Mouse (Mus musculus) liver, postnatal 0 days (tissue): ENCODE measurements around the gene Aasdhppt. TPM values are rescaled to one million over a fixed set of nuclear protein-coding genes. Genes with fewer than 3 reads are reported as not detected.

Source experiments
- ATAC-seq: fragments of 200-750 bp; cut with Nextera tagmentation; 2 replicates; pipeline ENCODE4 v1.8.0; 2017; ENCODE audit warnings: mild to moderate bottlenecking, moderate library complexity
- DNase-seq: peaks from one replicate; pipeline ENCODE4 v3.0.0-alpha.2; 2016
- H3K27ac ChIP-seq: fragments of 300-500 bp; sonication (generic); 2 replicates; pipeline ENCODE4 v1.5.1; 2014; ENCODE audit warnings: antibody characterized with exemption, moderate library complexity, mild to moderate bottlenecking, low read depth
- H3K27me3 ChIP-seq: fragments of 300-500 bp; sonication (generic); 2 replicates; pipeline ENCODE4 v1.6.1; 2014; ENCODE audit warnings: low read length, control low read depth, mixed read lengths; ENCODE audit not compliant: insufficient read depth
- H3K36me3 ChIP-seq: fragments of 300-500 bp; sonication (generic); replicated peaks from 2 replicates; pipeline ENCODE4 v1.6.1; 2014; ENCODE audit warnings: mild to moderate bottlenecking, control low read depth, low read length, moderate library complexity, mixed read lengths; ENCODE audit not compliant: insufficient read depth
- H3K4me1 ChIP-seq: fragments of 300-500 bp; sonication (generic); 2 replicates; pipeline ENCODE4 v1.6.1; 2014; ENCODE audit warnings: antibody characterized with exemption, mild to moderate bottlenecking, control low read depth; ENCODE audit not compliant: insufficient read depth
- H3K4me2 ChIP-seq: fragments of 300-500 bp; sonication (generic); 2 replicates; pipeline ENCODE4 v1.6.1; 2014; ENCODE audit warnings: low read depth, mild to moderate bottlenecking, low read length, moderate library complexity, mixed read lengths
- H3K4me3 ChIP-seq: fragments of 300-500 bp; sonication (generic); 2 replicates; pipeline ENCODE4 v1.5.1; 2014; ENCODE audit warnings: low read depth, low read length
- H3K9ac ChIP-seq: fragments of 300-500 bp; sonication (generic); replicated peaks from 2 replicates; pipeline ENCODE4 v1.6.1; 2014; ENCODE audit warnings: mild to moderate bottlenecking, moderate library complexity
- H3K9me3 ChIP-seq: fragments of 300-500 bp; sonication (generic); 2 replicates; pipeline ENCODE4 v1.6.1; 2016; ENCODE audit warnings: mild to moderate bottlenecking, control low read depth, low read length, mixed read lengths
- CTCF ChIP-seq: sonication (generic); IDR thresholded peaks from 2 replicates; pipeline ENCODE4 v1.5.1; 2016; ENCODE audit warnings: antibody characterized with exemption, low read depth
- EP300 ChIP-seq: IDR thresholded peaks from 2 replicates; pipeline ENCODE4 v1.6.1; 2016; ENCODE audit warnings: antibody characterized with exemption, low read depth, mild to moderate bottlenecking
- WGBS: fragments of 180-500 bp; shearing (Covaris S2); extraction: QIAGEN DNeasy Blood & Tissue Kit; methylation state at CpG from one replicate; pipeline ENCODE4 v1.1.7; 2014; ENCODE audit not compliant: insufficient replicate concordance; 5-methylcytosine and 5-hydroxymethylcytosine counted together
- polyA plus RNA-seq: library from polyadenylated mRNA; unstranded; fragments of >200 nt; fragmentation: Nextera tagmentation; extraction: Ambion mirVana; gene quantifications from 2 replicates; pipeline ENCODE4 v1.2.1, GENCODE M21; 2015

Gene Aasdhppt
- polyA plus RNA-seq, 1 experiment from 2014 or later, result 22.8 TPM

DNA sequence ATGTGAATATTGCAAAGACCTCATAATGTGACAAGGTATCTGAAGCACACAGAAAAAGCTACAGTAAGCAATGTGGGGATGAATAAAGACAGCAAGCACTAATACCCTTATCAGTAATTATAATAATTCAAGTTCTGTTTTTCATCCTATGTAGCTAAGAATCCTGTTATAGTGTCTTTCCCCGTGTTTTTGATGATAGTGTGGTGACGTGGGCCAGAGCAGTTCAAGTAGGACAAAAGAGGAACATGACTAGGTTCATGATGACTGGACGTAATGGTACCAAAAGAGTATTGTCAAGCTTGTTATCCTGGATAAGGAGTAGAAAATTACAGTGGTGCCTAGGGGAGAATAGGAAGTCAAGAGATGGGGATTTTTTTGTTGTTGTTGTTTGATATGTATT lies 1.4 kb upstream of the Aasdhppt start:
- H3K4me3 ChIP-seq, result peak overlapping the region; percentile 69
- H3K9ac ChIP-seq, result peak overlapping the region; percentile 75
- ATAC-seq, result no peak
- WGBS, result 37% methylated on average over 3 of the region's 3 CpGs
- no peak for TF ChIP-seq EP300
- TF ChIP-seq CTCF, result no peak
- no peaks in the 10 kb centered on the region for H3K27me3 ChIP-seq
- H3K4me1 ChIP-seq, result 0 out of 2 replicates have a peak, but pooled peaks cover 8% of the 10 kb centered on the region
- no peak for DNase-seq
- H3K4me2 ChIP-seq, result peak overlapping the region; percentile 87
- no peaks in the 10 kb centered on the region for H3K9me3 ChIP-seq
- no peak overlapping the region for H3K27ac ChIP-seq
- no peaks in the 10 kb centered on the region for H3K36me3 ChIP-seq

DNA sequence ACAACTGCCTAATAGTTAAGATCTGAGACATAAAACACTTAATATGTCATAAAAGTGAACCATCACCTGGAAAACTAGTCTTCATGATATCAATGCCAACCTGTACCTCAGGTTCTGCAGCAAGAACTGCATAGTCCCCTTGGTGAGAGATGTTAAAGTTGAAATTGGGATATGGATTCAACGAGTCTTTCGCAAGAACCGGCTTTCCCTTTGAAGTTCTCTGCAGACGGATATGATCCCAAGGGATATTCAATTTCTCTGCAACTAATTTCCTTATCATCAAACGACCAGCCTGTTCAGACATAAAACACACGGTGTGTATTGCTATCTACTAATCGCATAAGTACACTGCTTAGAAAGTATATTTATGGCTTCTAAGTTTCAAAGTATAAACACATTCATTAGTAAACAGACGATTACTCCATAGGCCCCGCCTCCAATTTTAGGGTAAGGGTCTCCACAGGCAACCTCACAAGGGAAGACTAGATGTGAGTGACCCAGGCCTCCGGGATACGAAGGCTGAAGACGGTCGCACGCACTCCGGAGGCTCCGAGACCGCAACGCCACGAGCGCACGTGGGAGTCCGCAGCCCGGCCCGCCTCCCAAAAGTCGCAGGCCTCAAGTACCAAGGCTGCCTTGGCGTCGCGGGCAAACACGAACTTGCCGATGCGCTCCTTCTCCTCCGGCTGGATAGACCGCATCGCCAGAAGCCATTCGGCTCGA lies 482 bp downstream of the Aasdhppt start:
- 1% methylated on average over 36 of the region's 36 CpGs for WGBS
- Histone ChIP-seq H3K27me3 (no peaks in the 10 kb centered on the region), H3K4me1 (0 out of 2 replicates have a peak, but pooled peaks cover 8% of the 10 kb centered on the region), H3K4me3 (peak overlapping the region; percentile 69), H3K36me3 (no peaks in the 10 kb centered on the region), H3K27ac (peak overlapping the region; percentile 84), H3K9me3 (no peaks in the 10 kb centered on the region), H3K9ac (peak overlapping the region; percentile 72), H3K4me2 (peak overlapping the region; percentile 87)
- ATAC-seq (peak; percentile 49), DNase-seq (peak; percentile 28)
- TF ChIP-seq EP300 (no peak), CTCF (no peak)

DNA sequence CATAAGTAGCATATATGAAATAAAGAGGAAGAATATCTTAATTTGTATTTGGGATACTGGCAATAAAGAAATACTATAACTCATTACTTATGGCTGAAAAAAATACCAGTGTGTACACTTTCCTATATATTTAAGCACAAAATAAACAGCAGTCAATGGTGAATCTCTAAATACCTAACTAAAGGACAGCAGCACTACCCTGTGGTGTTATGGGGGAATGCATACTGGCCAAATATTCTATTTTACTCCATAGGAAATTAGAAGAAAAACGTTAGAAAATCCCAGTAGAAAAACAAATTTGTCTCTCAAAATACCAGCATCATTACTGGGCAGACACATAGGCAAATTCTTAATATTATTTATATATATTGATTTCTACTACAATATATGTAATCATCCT lies 4.4 kb downstream of the Aasdhppt start:
- 0 out of 2 replicates have a peak, but pooled peaks cover 4% of the 10 kb centered on the region for H3K36me3 ChIP-seq
- DNase-seq (no peak), ATAC-seq (no peak)
- H3K27ac ChIP-seq, result no peak overlapping the region
- no peaks in the 10 kb centered on the region for H3K9me3 ChIP-seq
- peak; percentile 33; the same call in 1 of the 2 replicates for TF ChIP-seq CTCF
- TF ChIP-seq EP300, result no peak
- no peaks in the 10 kb centered on the region for H3K27me3 ChIP-seq
- H3K4me2 ChIP-seq, result no peak overlapping the region
- WGBS, result 52% methylated on average over 1 of the region's 1 CpGs
- no peak overlapping the region for H3K9ac ChIP-seq
- no peak overlapping the region for H3K4me3 ChIP-seq
- peaks cover 3% of the 10 kb centered on the region for H3K4me1 ChIP-seq

DNA sequence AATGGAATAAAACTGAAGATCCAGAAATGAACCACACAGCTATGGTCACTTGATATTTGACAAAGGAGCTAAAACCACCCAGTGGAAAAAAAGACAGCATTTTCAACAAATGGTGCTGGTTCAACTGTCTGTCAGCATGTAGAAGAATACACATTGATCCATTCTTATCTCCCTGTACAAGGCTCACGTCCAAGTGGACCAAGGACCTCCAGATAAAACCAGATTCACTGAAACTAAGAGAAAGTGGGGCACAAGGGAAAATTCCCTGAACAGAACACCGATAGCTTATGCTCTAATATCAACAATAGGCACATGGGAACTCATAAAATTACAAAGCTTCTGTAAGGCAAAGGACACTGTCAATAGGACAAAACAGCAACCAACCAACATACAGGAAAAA lies 8.8 kb downstream of the Aasdhppt start:
- DNase-seq, result no peak
- peaks cover 3% of the 10 kb centered on the region for H3K4me1 ChIP-seq

DNA sequence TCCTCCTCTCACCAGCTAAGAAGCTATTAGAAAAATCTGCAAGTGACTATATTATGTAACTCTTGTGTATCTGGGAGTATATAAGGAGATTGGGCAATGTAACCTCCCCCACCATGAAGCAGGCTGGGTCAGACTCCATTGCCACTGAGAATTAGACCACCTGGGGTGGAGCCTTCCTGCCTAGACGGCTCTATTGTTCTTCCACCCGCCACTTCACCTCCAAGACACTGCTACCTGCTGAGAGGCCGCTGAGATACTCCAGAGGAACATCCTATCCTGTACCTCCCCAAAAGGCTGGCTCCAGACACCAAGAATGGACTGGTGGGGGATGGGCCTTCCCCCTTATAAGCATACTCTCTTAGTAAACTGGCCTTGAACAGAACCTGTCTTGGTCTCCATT lies 25.4 kb downstream of the Aasdhppt start:
- 0 out of 2 replicates have a peak, but pooled peaks cover 2% of the 10 kb centered on the region for H3K36me3 ChIP-seq
- H3K4me2 ChIP-seq, result no peak overlapping the region
- H3K9me3 ChIP-seq, result no peaks in the 10 kb centered on the region
- no peak for ATAC-seq
- no peak overlapping the region for H3K27ac ChIP-seq
- WGBS, result 62% methylated on average over 3 of the region's 3 CpGs
- no peak overlapping the region for H3K4me3 ChIP-seq
- H3K27me3 ChIP-seq, result no peaks in the 10 kb centered on the region
- DNase-seq, result no peak
- no peak for TF ChIP-seq CTCF
- TF ChIP-seq EP300, result no peak
- no peak overlapping the region for H3K9ac ChIP-seq
- H3K4me1 ChIP-seq, result no peaks in the 10 kb centered on the region

More for the DNA sequence above, 8.8 kb downstream of the Aasdhppt start:
- Histone ChIP-seq H3K27ac (0 out of 2 replicates have a peak overlapping the region, but pooled peaks have one; percentile 2), H3K36me3 (peaks cover 5% of the 10 kb centered on the region; the same call in 1 of the 2 replicates), H3K4me3 (no peak overlapping the region), H3K27me3 (no peaks in the 10 kb centered on the region), H3K9ac (no peak overlapping the region), H3K9me3 (no peaks in the 10 kb centered on the region), H3K4me2 (no peak overlapping the region)
- TF ChIP-seq EP300 (no peak), CTCF (no peak)
- WGBS, result 50% methylated on average over 2 of the region's 2 CpGs
- ATAC-seq, result peak; percentile 40; the same call in 1 of the 2 replicates

DNA sequence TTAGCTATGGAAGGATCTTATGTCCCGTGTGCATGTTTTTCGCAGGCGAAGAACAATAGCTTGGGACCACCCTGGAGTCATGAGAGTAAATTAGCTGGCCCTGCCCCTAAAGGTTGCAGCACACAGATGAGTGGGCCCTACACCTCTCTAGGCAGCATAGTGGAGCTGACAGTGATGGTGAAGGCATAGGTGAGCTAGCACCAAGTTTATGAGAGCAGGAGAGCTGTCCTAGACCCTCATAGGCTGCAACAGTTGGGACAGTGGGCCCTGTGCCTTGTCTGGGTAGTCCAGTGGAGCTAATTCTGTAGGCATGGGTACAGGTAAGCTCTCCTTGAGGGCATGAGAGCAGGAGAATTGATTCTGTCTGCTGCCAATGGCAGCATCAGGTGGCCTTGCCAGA lies 42.4 kb downstream of the Aasdhppt start:
- no peak overlapping the region for H3K4me2 ChIP-seq
- TF ChIP-seq CTCF (no peak), EP300 (no peak)
- DNase-seq (no peak), ATAC-seq (no peak)
- no peak overlapping the region for H3K4me3 ChIP-seq
- H3K9ac ChIP-seq, result no peak overlapping the region
- no peaks in the 10 kb centered on the region for H3K9me3 ChIP-seq
- 93% methylated on average over 3 of the region's 3 CpGs for WGBS
- H3K27me3 ChIP-seq, result no peaks in the 10 kb centered on the region
- no peaks in the 10 kb centered on the region for H3K4me1 ChIP-seq
- no peak overlapping the region for H3K27ac ChIP-seq
- no peaks in the 10 kb centered on the region for H3K36me3 ChIP-seq
